Mouse (Mus musculus) forebrain, embryonic 12.5 days (tissue): ENCODE measurements at regions not wholly inside any gene's neighbourhood (a gene's known extent, or its start where the extent isn't known, plus 50 kb on each side); places are given as distances from the start of the nearest gene placed in this dataset.
A peak's percentile ranks its signal among the peaks of the same experiment; 100 is the strongest.

Source experiments
- ATAC-seq: fragments of 200-750 bp; cut with Nextera tagmentation; 2 replicates; pipeline ENCODE4 v1.8.0; 2017; ENCODE audit warnings: moderate TSS enrichment; ENCODE audit not compliant: low FRiP score
- H3K27ac ChIP-seq: fragments of 300-500 bp; sonication (generic); 2 replicates; pipeline ENCODE4 v1.5.1; 2016; ENCODE audit warnings: mild to moderate bottlenecking
- H3K27me3 ChIP-seq: fragments of 300-500 bp; sonication (generic); 2 replicates; pipeline ENCODE4 v1.6.1; 2016; ENCODE audit warnings: mild to moderate bottlenecking
- H3K36me3 ChIP-seq: fragments of 300-500 bp; sonication (generic); replicated peaks from 2 replicates; pipeline ENCODE4 v1.6.1; 2016; ENCODE audit warnings: mild to moderate bottlenecking
- H3K4me1 ChIP-seq: fragments of 300-500 bp; sonication (generic); 2 replicates; pipeline ENCODE4 v1.6.1; 2016
- H3K4me2 ChIP-seq: fragments of 300-500 bp; sonication (generic); 2 replicates; pipeline ENCODE4 v1.6.1; 2016; ENCODE audit warnings: mild to moderate bottlenecking, moderate library complexity
- H3K4me3 ChIP-seq: fragments of 300-500 bp; sonication (generic); replicated peaks from 2 replicates; pipeline ENCODE4 v1.5.1; 2016; ENCODE audit warnings: mild to moderate bottlenecking
- H3K9ac ChIP-seq: fragments of 300-500 bp; sonication (generic); 2 replicates; pipeline ENCODE4 v1.6.1; 2016; ENCODE audit warnings: mild to moderate bottlenecking
- H3K9me3 ChIP-seq: fragments of 300-500 bp; sonication (generic); 2 replicates; pipeline ENCODE4 v1.6.1; 2016
- WGBS: fragments of 180-500 bp; shearing (Covaris S2); methylation state at CpG from one replicate; pipeline ENCODE4 v1.1.7; 2016; 5-methylcytosine and 5-hydroxymethylcytosine counted together

DNA sequence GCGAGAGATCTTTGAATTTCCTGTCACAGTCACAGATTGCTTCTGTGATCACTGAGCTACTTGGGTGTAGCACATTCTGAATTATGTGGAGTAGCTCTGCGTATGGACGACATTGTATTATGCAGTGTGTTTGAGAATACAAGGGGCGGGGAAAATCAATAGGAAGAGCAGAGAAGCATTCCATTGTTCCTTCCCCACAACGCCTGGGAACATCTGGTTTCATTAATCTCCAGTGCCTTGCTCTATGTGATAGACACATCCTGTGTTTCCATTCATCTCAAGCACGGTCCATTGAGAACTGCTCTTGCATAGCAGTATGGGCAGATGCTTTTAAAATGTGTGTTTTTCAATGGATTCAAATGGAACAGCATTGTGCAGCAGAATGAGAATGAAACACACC lies 326.9 kb upstream of the Rgmb start:
- no peak overlapping the region for H3K27ac ChIP-seq
- H3K27me3 ChIP-seq, result no peaks in the 10 kb centered on the region
- H3K9ac ChIP-seq, result no peak overlapping the region
- H3K4me1 ChIP-seq, result no peaks in the 10 kb centered on the region
- ATAC-seq, result peak; percentile 36; the same call in 1 of the 2 replicates
- 36% methylated on average over 6 of the region's 6 CpGs for WGBS
- no peaks in the 10 kb centered on the region for H3K36me3 ChIP-seq
- H3K9me3 ChIP-seq, result no peaks in the 10 kb centered on the region
- no peak overlapping the region for H3K4me2 ChIP-seq
- no peak overlapping the region for H3K4me3 ChIP-seq

DNA sequence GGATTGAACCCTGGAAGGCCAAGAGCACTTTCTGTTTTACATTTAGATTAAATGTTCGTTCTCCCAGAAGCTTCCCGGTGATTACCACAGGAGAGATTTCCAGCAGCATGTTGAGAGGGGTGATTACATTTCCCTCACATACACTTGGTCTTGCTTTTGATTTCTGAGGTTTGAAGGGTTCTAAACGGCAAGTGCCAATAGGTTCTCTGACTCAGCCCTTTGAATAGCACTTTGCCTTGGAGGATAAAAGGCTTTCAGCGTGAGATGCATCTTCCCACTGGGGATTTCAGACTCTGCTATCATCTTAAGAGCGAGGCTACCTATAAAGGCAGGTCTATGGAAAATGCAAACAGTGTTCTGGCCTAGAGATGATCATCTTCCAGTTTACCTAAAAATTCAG lies 326.3 kb upstream of the Rgmb start:
- ATAC-seq, result peak; percentile 53

DNA sequence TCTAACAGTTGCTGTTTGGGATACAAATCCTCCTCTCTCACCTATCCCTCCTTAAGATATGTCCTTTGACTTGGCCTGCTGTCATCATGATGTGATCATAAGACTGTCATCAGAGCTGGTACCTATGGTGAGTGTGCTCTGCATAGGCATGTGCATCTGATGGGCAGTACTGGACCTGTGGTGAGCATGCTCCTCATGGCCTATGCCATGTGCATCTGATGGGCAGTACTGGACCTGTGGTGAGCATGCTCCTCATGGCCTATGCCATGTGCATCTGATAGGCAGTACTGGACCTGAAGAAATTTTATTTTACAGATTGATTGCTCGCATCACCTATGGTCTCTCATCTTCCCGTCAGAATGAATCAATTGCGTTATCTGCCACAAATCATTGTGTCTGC lies 325.8 kb upstream of the Rgmb start:
- Histone ChIP-seq H3K27ac (no peak overlapping the region), H3K4me2 (no peak overlapping the region), H3K4me3 (no peak overlapping the region), H3K27me3 (no peaks in the 10 kb centered on the region), H3K4me1 (no peaks in the 10 kb centered on the region), H3K9ac (no peak overlapping the region), H3K9me3 (no peaks in the 10 kb centered on the region), H3K36me3 (no peaks in the 10 kb centered on the region)
- 89% methylated on average over 3 of the region's 3 CpGs for WGBS
- peak; percentile 49 for ATAC-seq

More for the DNA sequence above, 326.3 kb upstream of the Rgmb start:
- Histone ChIP-seq H3K27me3 (no peaks in the 10 kb centered on the region), H3K4me3 (no peak overlapping the region), H3K27ac (no peak overlapping the region), H3K4me2 (no peak overlapping the region), H3K4me1 (no peaks in the 10 kb centered on the region), H3K9me3 (no peaks in the 10 kb centered on the region), H3K36me3 (no peaks in the 10 kb centered on the region), H3K9ac (no peak overlapping the region)
- 62% methylated on average over 5 of the region's 5 CpGs for WGBS

DNA sequence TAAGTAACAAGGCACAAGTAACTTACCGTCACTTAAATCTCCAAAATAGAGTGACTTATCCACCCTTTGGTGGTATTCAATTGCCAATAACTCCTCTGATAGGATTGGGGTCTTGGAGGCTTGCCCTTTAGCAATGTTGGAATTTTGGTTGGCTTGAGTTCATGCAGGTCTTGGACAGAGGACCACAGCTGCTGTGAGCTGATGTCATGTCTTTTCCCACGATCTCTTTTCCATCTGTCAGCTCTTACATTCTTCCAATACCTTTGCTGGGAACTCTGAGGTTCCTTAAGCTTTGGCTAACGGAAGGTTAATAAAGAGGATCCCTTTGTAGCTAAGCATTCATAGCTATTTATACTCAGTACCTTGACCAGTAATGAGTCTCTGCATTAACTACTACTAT lies 324.7 kb upstream of the Rgmb start:
- Histone ChIP-seq H3K27ac (no peak overlapping the region), H3K36me3 (no peaks in the 10 kb centered on the region), H3K4me2 (no peak overlapping the region), H3K4me1 (no peaks in the 10 kb centered on the region), H3K4me3 (no peak overlapping the region), H3K9me3 (no peaks in the 10 kb centered on the region), H3K27me3 (no peaks in the 10 kb centered on the region), H3K9ac (no peak overlapping the region)
- ATAC-seq, result no peak
- 82% methylated on average over 3 of the region's 3 CpGs for WGBS
